Mouse (Mus musculus): Measurements from ENCODE around the gene Sema3g. TPM values are rescaled to one million over a fixed set of nuclear protein-coding genes. Genes with fewer than 3 reads are reported as not detected.

Gene Sema3g
- total and polyA plus RNA-seq, 2 experiments from 2014 or later: 0.44 to 4.1 TPM

DNA sequence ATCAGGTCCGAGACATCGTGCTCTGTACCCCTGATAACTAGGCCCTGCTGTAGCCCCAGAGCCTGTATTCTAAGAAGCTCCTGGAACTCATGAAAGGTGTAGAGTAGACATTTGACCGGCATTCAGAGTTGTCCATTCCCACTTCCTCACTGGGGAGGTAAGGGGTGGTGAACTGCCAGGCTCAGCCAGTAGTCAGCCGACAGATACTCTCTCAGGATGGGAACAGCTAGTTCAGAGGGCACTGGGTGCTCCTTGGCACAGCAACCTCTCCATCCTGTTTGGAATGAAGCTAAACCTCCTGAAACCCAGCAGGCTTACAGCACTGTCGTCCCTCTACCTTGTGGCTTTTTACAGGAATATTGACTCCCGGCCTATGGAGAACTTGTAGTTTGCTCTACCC lies 5.8 kb upstream of the Sema3g start:
- H3K4me1 ChIP-seq (ENCODE audit: insufficient read depth, low read length): no peaks in the 10 kb centered on the region
- no peak for TF ChIP-seq CTCF (IDR thresholded peaks at IDR 0.05)
- no peak overlapping the region for H3K9ac ChIP-seq (replicated peaks; ENCODE audit: low read length, poor library complexity, severe bottlenecking)
- ATAC-seq (ENCODE audit: low FRiP score) (no peak), DNase-seq (ENCODE audit: low spot score) (no peak)
- no peak overlapping the region for H3K4me3 ChIP-seq (ENCODE audit: low read depth, low read length)
- 87% methylated on average over 6 of the region's 6 CpGs for WGBS
- no peak overlapping the region for H3K27ac ChIP-seq (ENCODE audit: low read depth, low read length)
- H3K4me2 ChIP-seq (ENCODE audit: low read depth, low read length, poor library complexity, severe bottlenecking): no peak overlapping the region
- H3K27me3 ChIP-seq (ENCODE audit: insufficient read depth, low read length): no peaks in the 10 kb centered on the region
- no peaks in the 10 kb centered on the region for H3K36me3 ChIP-seq (ENCODE audit: insufficient read depth, low read length)
- no peaks in the 10 kb centered on the region for H3K9me3 ChIP-seq (ENCODE audit: low read length)

- H3K27ac ChIP-seq (ENCODE audit: low read depth, low read length): no peak overlapping the region
- no peak overlapping the region for H3K9ac ChIP-seq (replicated peaks; ENCODE audit: low read length, poor library complexity, severe bottlenecking)
- H3K4me2 ChIP-seq (ENCODE audit: low read depth, low read length, poor library complexity, severe bottlenecking): no peak overlapping the region
- H3K27me3 ChIP-seq (ENCODE audit: insufficient read depth, low read length): no peaks in the 10 kb centered on the region
- H3K4me1 ChIP-seq (ENCODE audit: insufficient read depth, low read length): no peaks in the 10 kb centered on the region
- no peaks in the 10 kb centered on the region for H3K9me3 ChIP-seq (ENCODE audit: low read length)
- no peaks in the 10 kb centered on the region for H3K36me3 ChIP-seq (ENCODE audit: insufficient read depth, low read length)
- no peak for ATAC-seq (ENCODE audit: low FRiP score)
- no peak for TF ChIP-seq CTCF (IDR thresholded peaks at IDR 0.05)
- H3K4me3 ChIP-seq (ENCODE audit: low read depth, low read length): no peak overlapping the region
- no peak for DNase-seq (ENCODE audit: low spot score)
- 93% methylated on average over 3 of the region's 3 CpGs for WGBS
Measured at GRCm38 (mm10) chr14:31212499-31212898, 5.2 kb upstream of the Sema3g start.

DNA sequence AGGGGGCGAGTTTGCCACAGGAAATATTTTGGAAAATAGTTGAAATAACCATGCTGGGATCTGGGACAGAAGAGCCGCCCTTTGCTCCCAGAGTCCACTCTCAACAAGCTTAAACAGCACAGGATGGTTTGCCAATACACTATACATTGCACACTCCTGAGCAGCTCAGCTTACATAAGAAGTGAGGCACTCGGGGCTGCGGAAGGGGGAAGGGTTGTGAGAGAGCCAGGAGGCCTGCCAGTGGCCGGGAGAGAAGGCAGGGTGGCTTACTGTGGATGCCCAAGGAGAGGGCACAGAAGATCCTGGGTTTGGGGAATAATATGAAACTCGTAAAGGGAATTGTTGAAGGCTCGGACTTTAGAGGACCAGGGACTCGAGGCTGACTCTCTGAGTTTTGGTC lies 3.8 kb upstream of the Sema3g start:
- no peaks in the 10 kb centered on the region for H3K36me3 ChIP-seq (ENCODE audit: insufficient read depth, low read length)
- ATAC-seq (ENCODE audit: low FRiP score) (no peak), DNase-seq (ENCODE audit: low spot score) (no peak)
- WGBS: 70% methylated on average over 8 of the region's 8 CpGs
- no peak overlapping the region for H3K4me2 ChIP-seq (ENCODE audit: low read depth, low read length, poor library complexity, severe bottlenecking)
- H3K9ac ChIP-seq (replicated peaks; ENCODE audit: low read length, poor library complexity, severe bottlenecking): no peak overlapping the region
- H3K4me1 ChIP-seq (ENCODE audit: insufficient read depth, low read length): no peaks in the 10 kb centered on the region
- no peak overlapping the region for H3K4me3 ChIP-seq (ENCODE audit: low read depth, low read length)
- H3K9me3 ChIP-seq (ENCODE audit: low read length): no peaks in the 10 kb centered on the region
- no peak for TF ChIP-seq CTCF (IDR thresholded peaks at IDR 0.05)
- H3K27ac ChIP-seq (ENCODE audit: low read depth, low read length): no peak overlapping the region
- H3K27me3 ChIP-seq (ENCODE audit: insufficient read depth, low read length): no peaks in the 10 kb centered on the region

- H3K27me3 ChIP-seq (ENCODE audit: insufficient read depth, low read length): no peaks in the 10 kb centered on the region
- no peaks in the 10 kb centered on the region for H3K4me1 ChIP-seq (ENCODE audit: insufficient read depth, low read length)
- no peaks in the 10 kb centered on the region for H3K9me3 ChIP-seq (ENCODE audit: low read length)
- WGBS: 94% methylated on average over 3 of the region's 3 CpGs
- no peak for TF ChIP-seq CTCF (IDR thresholded peaks at IDR 0.05)
- no peak overlapping the region for H3K4me2 ChIP-seq (ENCODE audit: low read depth, low read length, poor library complexity, severe bottlenecking)
- H3K36me3 ChIP-seq (ENCODE audit: insufficient read depth, low read length): no peaks in the 10 kb centered on the region
- no peak overlapping the region for H3K9ac ChIP-seq (replicated peaks; ENCODE audit: low read length, poor library complexity, severe bottlenecking)
- H3K27ac ChIP-seq (ENCODE audit: low read depth, low read length): no peak overlapping the region
- no peak overlapping the region for H3K4me3 ChIP-seq (ENCODE audit: low read depth, low read length)
- ATAC-seq (ENCODE audit: low FRiP score): no peak; the same call in 1 of the 2 replicates
- no peak for DNase-seq (ENCODE audit: low spot score)
Measured at GRCm38 (mm10) chr14:31214684-31215083, 3.0 kb upstream of the Sema3g start.

DNA sequence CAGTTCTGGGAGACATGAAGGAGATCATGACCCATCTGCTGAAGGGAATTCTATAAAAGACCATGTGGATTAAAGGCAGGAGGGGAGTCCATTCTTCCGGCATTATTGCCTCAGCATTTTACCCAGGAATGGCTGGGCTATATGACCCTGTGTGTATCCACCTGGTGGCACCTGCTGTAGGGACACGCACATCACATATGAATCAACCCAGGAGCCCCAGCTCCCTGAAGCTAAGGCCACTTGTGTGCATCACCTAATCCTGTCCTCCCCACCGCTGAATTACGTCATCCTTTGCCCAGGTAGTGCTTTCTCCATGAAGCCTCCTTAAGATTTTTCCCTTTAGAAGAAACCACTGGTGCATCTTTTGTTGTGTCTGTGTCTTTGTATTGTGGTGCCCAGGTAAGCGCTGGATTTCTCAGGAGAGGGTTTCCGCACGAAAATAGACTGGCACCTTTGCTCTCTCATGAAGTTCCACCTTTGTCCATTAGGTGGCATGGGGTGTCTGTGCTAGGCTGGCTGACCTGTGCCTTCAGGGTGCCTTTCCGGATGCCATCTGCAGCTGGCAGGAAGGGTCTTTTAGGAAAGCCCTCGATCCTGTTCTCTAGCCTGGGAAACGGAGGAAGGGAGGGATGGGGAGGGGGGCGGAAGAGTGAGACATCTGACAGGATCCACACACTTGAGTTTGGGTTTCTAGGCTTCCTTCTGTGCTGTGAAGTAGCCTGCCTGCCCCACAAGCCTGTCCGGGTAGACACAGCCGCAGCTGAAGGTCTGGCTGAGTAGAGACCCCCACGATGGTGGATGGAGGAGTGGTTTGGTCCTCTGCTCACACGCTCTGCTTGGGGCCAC lies 2.3 kb upstream of the Sema3g start:
- WGBS: 26% methylated on average over 15 of the region's 15 CpGs
- H3K4me3 ChIP-seq (ENCODE audit: low read depth, low read length): no peak overlapping the region
- ATAC-seq (ENCODE audit: low FRiP score) (peak; percentile 73), DNase-seq (ENCODE audit: low spot score) (peak; percentile 82)
- no peaks in the 10 kb centered on the region for H3K4me1 ChIP-seq (ENCODE audit: insufficient read depth, low read length)
- no peak overlapping the region for H3K27ac ChIP-seq (ENCODE audit: low read depth, low read length)
- TF ChIP-seq CTCF (IDR thresholded peaks at IDR 0.05): peak; percentile 94
- H3K4me2 ChIP-seq (ENCODE audit: low read depth, low read length, poor library complexity, severe bottlenecking): no peak overlapping the region
- H3K27me3 ChIP-seq (ENCODE audit: insufficient read depth, low read length): no peaks in the 10 kb centered on the region
- no peak overlapping the region for H3K9ac ChIP-seq (replicated peaks; ENCODE audit: low read length, poor library complexity, severe bottlenecking)
- H3K9me3 ChIP-seq (ENCODE audit: low read length): no peaks in the 10 kb centered on the region
- no peaks in the 10 kb centered on the region for H3K36me3 ChIP-seq (ENCODE audit: insufficient read depth, low read length)

DNA sequence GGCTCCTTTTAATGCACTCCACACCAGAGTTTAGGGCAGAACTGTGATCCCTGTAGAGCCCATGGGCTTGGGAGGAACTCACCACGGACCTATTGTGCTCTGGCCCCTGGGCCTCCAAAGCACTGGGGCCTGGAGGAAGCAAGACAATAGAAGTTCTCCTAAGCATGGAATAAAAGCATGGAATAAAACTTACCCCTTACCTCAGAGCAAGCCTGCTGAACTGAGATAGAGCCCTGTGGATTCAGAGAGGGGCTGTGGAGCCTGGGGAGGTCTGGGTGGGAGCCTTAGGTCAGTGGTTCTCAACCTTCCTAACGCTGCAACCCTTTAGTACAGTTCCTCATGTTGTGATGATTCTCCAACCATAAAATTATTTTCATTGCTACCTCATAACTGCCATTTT lies 814 bp upstream of the Sema3g start, which contains the start of gene Nisch:
Nisch (minus strand) TSS at position 101 of the 400 bp plus-strand sequence.
- Histone ChIP-seq H3K9ac (replicated peaks; ENCODE audit: low read length, poor library complexity, severe bottlenecking) (no peak within 1 kb of the TSS), H3K27me3 (ENCODE audit: insufficient read depth, low read length) (no peaks in the 10 kb centered on the region), H3K4me3 (ENCODE audit: low read depth, low read length) (no peak within 1 kb of the TSS), H3K4me1 (ENCODE audit: insufficient read depth, low read length) (no peaks in the 10 kb centered on the region), H3K27ac (ENCODE audit: low read depth, low read length) (no peak within 1 kb of the TSS), H3K36me3 (ENCODE audit: insufficient read depth, low read length) (no peaks in the 10 kb centered on the region), H3K9me3 (ENCODE audit: low read length) (no peaks in the 10 kb centered on the region), H3K4me2 (ENCODE audit: low read depth, low read length, poor library complexity, severe bottlenecking) (no peak within 1 kb of the TSS)
- DNase-seq (ENCODE audit: low spot score): no peak
- 63% methylated on average over 2 of the region's 2 CpGs for WGBS
- no peak for TF ChIP-seq CTCF (IDR thresholded peaks at IDR 0.05)
- no peak for ATAC-seq (ENCODE audit: low FRiP score)

Data from midbrain, postnatal 0 days (tissue).